ENCODE assay signal across 9 mouse cellular contexts in genomic region chr19:5940173-5940572, GRCm38 (mm10). TPM values are rescaled to one million over a fixed set of nuclear protein-coding genes. Genes with fewer than 3 reads are reported as not detected.
A peak's percentile ranks its signal among the peaks of the same experiment; 100 is the strongest.
DNase-seq lines count a peak whose midpoint lies in the region; ATAC-seq and TF ChIP-seq lines count a peak whose summit lies in the region.
"Had no signal": no experiment of that assay in that cellular context is flagged by ENCODE, and none has a peak within 500 bp of the region (broad histone marks: within the 10 kb centered on the region; RNA-seq: fewer than 3 reads in every experiment).

No protein-coding gene starts in this region.

- H3K27me3 ChIP-seq in intestine, embryonic 15.5 days (replicated peaks): no peaks in the 10 kb centered on the region
- no peaks in the 10 kb centered on the region for H3K27me3 ChIP-seq in intestine, postnatal 0 days (replicated peaks; ENCODE audit: control insufficient read depth, insufficient read depth, low read length)
- H3K27me3 ChIP-seq in forebrain, embryonic 15.5 days: no peaks in the 10 kb centered on the region
- no peaks in the 10 kb centered on the region for H3K27me3 ChIP-seq in intestine, embryonic 16.5 days (replicated peaks; ENCODE audit: control insufficient read depth, insufficient read depth, low read length)
- H3K27me3 ChIP-seq: neural tube, embryonic 12.5 days had no signal

- WGBS in intestine, embryonic 15.5 days: 58% methylated on average over 4 of the region's 4 CpGs
- 66% methylated on average over 4 of the region's 4 CpGs for WGBS in intestine, postnatal 0 days
- 51% methylated on average over 4 of the region's 4 CpGs for WGBS in forebrain, embryonic 15.5 days
- WGBS in intestine, embryonic 16.5 days: 56% methylated on average over 4 of the region's 4 CpGs

- no peak overlapping the region for H3K9ac ChIP-seq in intestine, embryonic 15.5 days
- no peak overlapping the region for H3K9ac ChIP-seq in intestine, postnatal 0 days (ENCODE audit: low read depth, low read length)
- H3K9ac ChIP-seq in forebrain, embryonic 15.5 days (replicated peaks): no peak overlapping the region
- no peak overlapping the region for H3K9ac ChIP-seq in intestine, embryonic 16.5 days (ENCODE audit: low read depth, low read length)
- H3K9ac ChIP-seq: neural tube, embryonic 12.5 days had no signal

- peak; percentile 86 for DNase-seq in adrenal gland, adult 2 months
- peak; percentile 90 for DNase-seq in lung, postnatal 36 days
- no peak for DNase-seq in thymus, postnatal 36 days
- no peak for DNase-seq in spleen, adult 18-20 months

- no peak overlapping the region for H3K4me3 ChIP-seq in intestine, embryonic 15.5 days (replicated peaks)
- H3K4me3 ChIP-seq in intestine, postnatal 0 days (ENCODE audit: low read depth, low read length): no peak overlapping the region
- H3K4me3 ChIP-seq in forebrain, embryonic 15.5 days: no peak overlapping the region
- H3K4me3 ChIP-seq in intestine, embryonic 16.5 days (ENCODE audit: low read length): no peak overlapping the region
- H3K4me3 ChIP-seq: neural tube, embryonic 12.5 days had no signal

- peaks cover 35% of the 10 kb centered on the region for H3K4me1 ChIP-seq in intestine, embryonic 15.5 days (replicated peaks)
- peaks cover 4% of the 10 kb centered on the region for H3K4me1 ChIP-seq in intestine, postnatal 0 days (replicated peaks; ENCODE audit: control insufficient read depth, insufficient read depth, low read length)
- H3K4me1 ChIP-seq in forebrain, embryonic 15.5 days: peaks cover 25% of the 10 kb centered on the region
- peaks cover 35% of the 10 kb centered on the region for H3K4me1 ChIP-seq in intestine, embryonic 16.5 days (ENCODE audit: control insufficient read depth, insufficient read depth, low read length)

- H3K9me3 ChIP-seq in intestine, embryonic 15.5 days: no peaks in the 10 kb centered on the region
- H3K9me3 ChIP-seq in intestine, postnatal 0 days (ENCODE audit: control insufficient read depth): no peaks in the 10 kb centered on the region
- no peaks in the 10 kb centered on the region for H3K9me3 ChIP-seq in forebrain, embryonic 15.5 days
- no peaks in the 10 kb centered on the region for H3K9me3 ChIP-seq in intestine, embryonic 16.5 days (ENCODE audit: control insufficient read depth, low read length)
- H3K9me3 ChIP-seq: neural tube, embryonic 12.5 days had no signal

- TF ChIP-seq CTCF in intestine, postnatal 0 days (IDR thresholded peaks at IDR 0.05; ENCODE audit: low read depth): no peak

- H3K36me3 ChIP-seq in intestine, embryonic 15.5 days: peaks cover 7% of the 10 kb centered on the region; the same call in 1 of the 2 replicates
- peaks cover 31% of the 10 kb centered on the region; the same call in 1 of the 2 replicates for H3K36me3 ChIP-seq in intestine, postnatal 0 days (ENCODE audit: control insufficient read depth, insufficient read depth)
- H3K36me3 ChIP-seq in forebrain, embryonic 15.5 days: no peaks in the 10 kb centered on the region
- no peaks in the 10 kb centered on the region; the same call in none of the 2 replicates for H3K36me3 ChIP-seq in intestine, embryonic 16.5 days (ENCODE audit: control insufficient read depth, insufficient read depth, low read length)

- 0 out of 2 replicates have a peak overlapping the region, but pooled peaks have one; percentile 24 for H3K27ac ChIP-seq in intestine, embryonic 15.5 days
- H3K27ac ChIP-seq in intestine, postnatal 0 days (ENCODE audit: low read depth, low read length): no peak overlapping the region
- peak overlapping the region; percentile 68 for H3K27ac ChIP-seq in forebrain, embryonic 15.5 days (replicated peaks)
- H3K27ac ChIP-seq in intestine, embryonic 16.5 days (ENCODE audit: low read length): peak overlapping the region; percentile 68
- H3K27ac ChIP-seq: neural tube, embryonic 12.5 days had no signal

- no peak for ATAC-seq in intestine, embryonic 15.5 days
- ATAC-seq in intestine, postnatal 0 days: no peak
- ATAC-seq in forebrain, embryonic 15.5 days (replicated peaks): 0 out of 2 replicates have a peak, but pooled peaks have one; percentile 35
- ATAC-seq in intestine, embryonic 16.5 days: no peak

- no peak overlapping the region for H3K4me2 ChIP-seq in intestine, embryonic 15.5 days (replicated peaks)
- no peak overlapping the region for H3K4me2 ChIP-seq in intestine, postnatal 0 days (replicated peaks; ENCODE audit: low read depth)
- H3K4me2 ChIP-seq in forebrain, embryonic 15.5 days (replicated peaks): no peak overlapping the region
- H3K4me2 ChIP-seq in intestine, embryonic 16.5 days (ENCODE audit: low read depth, low read length): no peak overlapping the region
- H3K4me2 ChIP-seq: neural tube, embryonic 12.5 days had no signal

RNA-seq across cellular contexts. Expression of gene Cdc42ep2, which starts 15.6 kb away (rescaled TPM):
- 11.9 and 12.4 TPM in 2 replicates for polyA plus RNA-seq in intestine, embryonic 15.5 days (2015; fragmentation: Nextera tagmentation; extraction: Ambion mirVana)
- 6.5 and 6.6 TPM in 2 replicates for polyA plus RNA-seq in intestine, postnatal 0 days (2015; fragmentation: Nextera tagmentation; extraction: Ambion mirVana)
- 1 to 10 TPM; 5.5 to 8.0 TPM for total RNA-seq in adrenal gland, adult 2 months (2021)
- polyA plus RNA-seq in adrenal gland, adult 2 months (2012; rRNA removed): 5.6 and 5.9 TPM in 2 replicates
- 9.1 and 10.1 TPM in 2 replicates for polyA plus RNA-seq in forebrain, embryonic 15.5 days (2015; fragmentation: Nextera tagmentation; extraction: Ambion mirVana)
- 14.7 and 15.1 TPM in 2 replicates for polyA plus RNA-seq in intestine, embryonic 16.5 days (2015; fragmentation: Nextera tagmentation; extraction: Ambion mirVana)

RNA-seq across cellular contexts. Expression of gene Pola2, which starts 23.8 kb away (rescaled TPM):
- 64.0 and 65.8 TPM in 2 replicates for polyA plus RNA-seq in intestine, embryonic 15.5 days (2015; fragmentation: Nextera tagmentation; extraction: Ambion mirVana)
- 23.5 and 23.9 TPM in 2 replicates for polyA plus RNA-seq in intestine, postnatal 0 days (2015; fragmentation: Nextera tagmentation; extraction: Ambion mirVana)
- 10 to 100 TPM; 15.9 to 20.4 TPM for total RNA-seq in adrenal gland, adult 2 months (2021)
- polyA plus RNA-seq in adrenal gland, adult 2 months (2012; rRNA removed): 36.0 and 41.0 TPM in 2 replicates
- 35.5 and 36.2 TPM in 2 replicates for polyA plus RNA-seq in forebrain, embryonic 15.5 days (2015; fragmentation: Nextera tagmentation; extraction: Ambion mirVana)
- 58.4 and 61.7 TPM in 2 replicates for polyA plus RNA-seq in intestine, embryonic 16.5 days (2015; fragmentation: Nextera tagmentation; extraction: Ambion mirVana)

RNA-seq across cellular contexts. Expression of gene Dpf2, which starts 27.4 kb away (rescaled TPM):
- polyA plus RNA-seq in intestine, embryonic 15.5 days (2015; fragmentation: Nextera tagmentation; extraction: Ambion mirVana): 109 and 118 TPM in 2 replicates
- polyA plus RNA-seq in intestine, postnatal 0 days (2015; fragmentation: Nextera tagmentation; extraction: Ambion mirVana): 49.9 and 51.9 TPM in 2 replicates
- total RNA-seq in adrenal gland, adult 2 months (2021): 100 to 1,000 TPM in 1 of 2 experiments, 10 to 100 TPM in 1; 90.6 to 125 TPM
- polyA plus RNA-seq in adrenal gland, adult 2 months (2012; rRNA removed): 51.7 and 56.3 TPM in 2 replicates
- polyA plus RNA-seq in forebrain, embryonic 15.5 days (2015; fragmentation: Nextera tagmentation; extraction: Ambion mirVana): 120 and 137 TPM in 2 replicates
- 109 and 119 TPM in 2 replicates for polyA plus RNA-seq in intestine, embryonic 16.5 days (2015; fragmentation: Nextera tagmentation; extraction: Ambion mirVana)

RNA-seq across cellular contexts. Expression of gene Slc22a20, which starts 45.8 kb away (rescaled TPM):
- not detected in 2 replicates for polyA plus RNA-seq in intestine, embryonic 15.5 days (2015; fragmentation: Nextera tagmentation; extraction: Ambion mirVana)
- not detected in 2 replicates for polyA plus RNA-seq in intestine, postnatal 0 days (2015; fragmentation: Nextera tagmentation; extraction: Ambion mirVana)
- total RNA-seq in adrenal gland, adult 2 months (2021): not detected
- not detected in 2 replicates for polyA plus RNA-seq in adrenal gland, adult 2 months (2012; rRNA removed)
- polyA plus RNA-seq in forebrain, embryonic 15.5 days (2015; fragmentation: Nextera tagmentation; extraction: Ambion mirVana): not detected in 2 replicates
- polyA plus RNA-seq in intestine, embryonic 16.5 days (2015; fragmentation: Nextera tagmentation; extraction: Ambion mirVana): not detected in 2 replicates
- polyA plus RNA-seq: neural tube, embryonic 12.5 days had no signal

RNA-seq across cellular contexts. Expression of gene Tigd3, which starts 46.2 kb away (rescaled TPM):
- polyA plus RNA-seq in intestine, embryonic 15.5 days (2015; fragmentation: Nextera tagmentation; extraction: Ambion mirVana): 1.9 and 2.7 TPM in 2 replicates
- 1.0 and 1.2 TPM in 2 replicates for polyA plus RNA-seq in intestine, postnatal 0 days (2015; fragmentation: Nextera tagmentation; extraction: Ambion mirVana)
- 1 to 10 TPM; 1.0 to 1.1 TPM for total RNA-seq in adrenal gland, adult 2 months (2021)
- 0.48 and 0.53 TPM in 2 replicates for polyA plus RNA-seq in adrenal gland, adult 2 months (2012; rRNA removed)
- 12.9 and 14.3 TPM in 2 replicates for polyA plus RNA-seq in forebrain, embryonic 15.5 days (2015; fragmentation: Nextera tagmentation; extraction: Ambion mirVana)
- polyA plus RNA-seq in intestine, embryonic 16.5 days (2015; fragmentation: Nextera tagmentation; extraction: Ambion mirVana): 1.5 and 1.7 TPM in 2 replicates

Comparison
In these comparisons a context has a peak if more than half of its experiments do, and no peak if none do; other contexts are left out.
1. DNase-seq: peak in adrenal gland, adult 2 months (single experiment) and lung, postnatal 36 days (single experiment); none in thymus, postnatal 36 days (0 of 2) and spleen, adult 18-20 months (0 of 2).